Mouse (Mus musculus): ENCODE measurements at regions not wholly inside any gene's neighbourhood (a gene's known extent, or its start where the extent isn't known, plus 50 kb on each side); places are given as distances from the start of the nearest gene placed in this dataset.

DNA sequence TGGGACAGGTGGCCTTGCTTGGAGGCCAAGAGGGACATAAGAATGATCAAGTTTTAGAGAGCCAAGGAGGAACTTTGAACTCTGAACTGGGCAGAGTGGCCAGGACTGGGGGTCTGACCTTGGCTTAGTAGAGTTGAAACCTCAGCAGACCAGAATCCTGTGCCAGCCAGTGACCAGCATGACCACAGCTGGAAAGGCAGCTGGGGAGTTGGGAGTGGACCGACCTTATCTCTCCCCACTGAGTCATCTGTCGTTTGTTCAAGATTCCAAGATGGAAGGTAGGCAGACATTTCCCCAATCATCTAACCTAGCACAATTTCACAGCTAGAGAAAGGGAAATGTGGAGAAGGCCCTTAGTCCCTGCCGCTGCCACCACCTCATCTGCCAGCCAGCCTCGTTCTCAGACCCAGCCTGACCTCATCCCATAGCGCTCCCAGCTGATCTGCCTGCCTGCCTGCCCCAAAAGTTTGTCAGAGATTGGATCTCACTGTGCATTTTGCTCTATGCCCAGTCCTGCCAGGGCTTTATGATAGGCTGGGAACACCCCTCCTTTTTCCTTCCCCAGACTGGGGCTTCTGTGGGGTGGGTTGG, 53.1 kb upstream of the Btrc start:
- TF ChIP-seq CTCF (IDR thresholded peaks at IDR 0.05; ENCODE audit: extremely low read depth, insufficient read depth, insufficient read length, insufficient replicate concordance) (no peak), POLR2A (IDR thresholded peaks at IDR 0.05; ENCODE audit: low read depth, low read length) (no peak)

Measured in spleen, adult 2 months (tissue).